Mouse (Mus musculus) embryo, embryonic 10 days (tissue): ENCODE data around the gene Dpp3.
"Not testable (repeated sequence)": the region's sequence is repeated elsewhere in the genome, so short reads cannot be mapped to it uniquely, and the experiment has no call there.

Experiments used
- DNase-seq: peaks from one replicate; pipeline ENCODE4 v3.0.0-alpha.2; 2015; ENCODE audit warnings: low spot score

The Dpp3 gene

GRCm38 (mm10) chr19:4927904-4928531 lies at the start of gene Dpp3:
Dpp3 (minus strand) TSS chr19:4928287.
- peak; percentile 99 for DNase-seq

DNA sequence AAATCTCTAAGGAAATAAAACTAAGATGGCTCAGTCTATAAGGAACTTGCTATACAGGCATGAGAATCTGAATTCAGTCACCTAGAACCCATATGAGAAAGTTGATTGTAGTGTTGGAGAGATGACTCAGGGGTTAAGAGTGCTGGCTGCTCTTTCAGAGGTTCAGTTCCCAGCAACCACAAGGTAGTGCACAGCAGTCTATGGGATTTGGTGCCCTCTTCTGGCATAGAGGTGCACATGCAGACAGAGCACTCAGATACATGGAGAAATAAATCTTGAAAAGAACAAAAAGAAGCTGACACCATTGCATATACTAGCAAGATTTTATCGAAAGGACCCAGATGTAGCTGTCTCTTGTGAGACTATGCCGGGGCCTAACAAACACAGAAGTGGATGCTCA lies 40.1 kb upstream of the Dpp3 start:
- peak; percentile 23 for DNase-seq

DNA sequence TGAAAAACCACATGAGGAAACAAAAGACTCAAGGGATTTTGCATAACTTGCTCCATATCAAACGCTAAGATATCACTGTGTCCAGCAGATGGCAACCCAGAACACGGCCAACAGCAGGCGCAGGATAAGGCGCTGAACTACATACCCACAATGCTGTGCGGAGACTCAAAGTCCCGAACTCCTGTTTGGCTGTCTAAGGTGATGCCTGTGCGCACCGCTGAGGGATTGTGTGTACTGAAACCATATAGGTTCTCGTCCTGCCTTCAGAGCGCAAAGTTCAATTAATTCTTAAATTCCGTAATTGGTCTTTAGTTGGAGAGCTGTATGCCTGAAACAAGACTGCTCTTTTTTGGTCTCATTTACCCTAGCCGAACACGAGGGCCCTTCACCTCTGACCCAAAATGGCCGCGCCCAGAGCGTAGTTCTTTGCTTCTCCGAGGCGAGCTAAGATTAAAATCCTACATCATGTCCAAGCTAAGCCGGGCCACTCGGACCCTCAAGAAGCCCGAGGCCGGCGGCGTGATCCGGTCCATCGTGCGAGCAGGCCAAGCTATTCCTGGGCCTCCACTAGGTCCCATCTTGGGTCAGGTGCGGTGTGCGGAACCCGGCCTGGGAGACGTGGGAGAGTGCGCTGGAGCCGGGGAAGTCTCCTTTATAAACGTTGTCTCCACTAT lies 34.0 kb upstream of the Dpp3 start, which contains the start of gene Mrpl11:
Gene Mrpl11 (plus strand): TSS at position 220 of the 674 bp plus-strand sequence.
- peak; percentile 98 for DNase-seq

GRCm38 (mm10) chr19:4948641-4949040 lies 20.6 kb upstream of the Dpp3 start:
- DNase-seq, result not testable (repeated sequence)

GRCm38 (mm10) chr19:4945540-4945939 lies 17.5 kb upstream of the Dpp3 start:
- DNase-seq, result no peak

GRCm38 (mm10) chr19:4943253-4943588 lies 15.1 kb upstream of the Dpp3 start:
- no peak for DNase-seq

GRCm38 (mm10) chr19:4942551-4943252 lies 14.6 kb upstream of the Dpp3 start, which contains the start of gene Peli3:
Peli3 (minus strand) TSS chr19:4943127.
- DNase-seq, result peak; percentile 76

- no peak for DNase-seq
These were observed 9.6 kb upstream of the Dpp3 start for GRCm38 (mm10) chr19:4937444-4938310.

DNA sequence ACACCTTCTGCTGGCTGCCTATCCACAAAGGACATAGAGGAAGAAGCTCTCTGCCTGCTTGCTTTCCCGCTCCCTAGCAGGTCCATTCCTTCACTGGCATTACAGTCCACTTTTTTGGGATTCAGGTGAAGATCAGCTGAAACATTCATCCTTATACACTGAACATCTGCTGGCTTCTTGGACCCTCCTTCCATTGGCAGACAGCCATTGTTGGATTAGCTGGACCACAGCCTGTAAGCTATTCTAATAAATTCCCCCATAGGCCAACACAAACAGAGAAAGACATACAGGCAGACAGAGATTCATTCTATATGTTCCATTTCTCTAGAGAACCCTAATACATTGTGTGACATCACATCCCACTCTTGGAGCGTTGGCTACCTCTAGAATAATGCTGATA lies 8.8 kb upstream of the Dpp3 start:
- DNase-seq, result no peak

DNA sequence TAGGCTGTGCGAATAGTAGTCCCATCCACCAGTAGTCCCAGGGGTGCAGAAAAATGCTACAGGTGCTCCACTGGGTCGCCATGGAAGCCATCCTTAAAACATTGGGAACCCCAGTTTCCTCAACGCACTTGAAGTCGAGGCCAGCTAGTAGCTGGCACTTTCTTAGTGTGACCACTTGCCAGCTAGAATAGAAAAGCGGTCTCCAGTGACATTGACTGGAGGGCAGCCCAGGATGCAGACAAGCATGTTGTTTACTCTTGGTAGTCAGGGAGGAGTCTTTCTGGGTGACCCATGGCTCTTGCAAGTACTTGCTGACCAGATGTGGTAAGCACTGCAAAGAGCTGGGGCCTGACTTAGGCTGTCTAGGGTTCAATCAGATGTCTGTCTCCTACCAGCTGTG lies 694 bp upstream of the Dpp3 start:
- no peak for DNase-seq

- no peak for DNase-seq
These were observed 2.8 kb downstream of the Dpp3 start for GRCm38 (mm10) chr19:4925121-4925860.

DNA sequence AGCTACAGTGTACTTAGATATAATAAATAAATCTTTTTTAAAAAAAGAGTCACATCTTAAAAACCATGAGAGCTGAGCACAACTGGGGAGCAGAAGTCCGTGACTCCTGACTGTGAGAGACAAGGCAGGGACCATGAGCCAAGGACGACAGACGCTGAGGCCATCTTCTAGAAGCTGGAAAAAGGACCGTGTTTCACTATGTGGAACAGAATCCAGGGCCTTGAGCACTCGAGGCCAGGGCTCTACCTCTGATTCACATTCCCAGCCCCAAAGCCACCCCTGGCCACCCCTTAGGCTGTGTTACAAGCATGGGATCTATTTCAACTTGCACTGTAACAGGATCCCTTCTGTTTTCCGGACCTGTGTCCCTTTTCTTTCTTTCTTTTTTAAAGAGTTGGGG lies 8.4 kb downstream of the Dpp3 start:
- DNase-seq, result no peak

GRCm38 (mm10) chr19:4916827-4917226 lies 11.3 kb downstream of the Dpp3 start:
- no peak for DNase-seq

DNA sequence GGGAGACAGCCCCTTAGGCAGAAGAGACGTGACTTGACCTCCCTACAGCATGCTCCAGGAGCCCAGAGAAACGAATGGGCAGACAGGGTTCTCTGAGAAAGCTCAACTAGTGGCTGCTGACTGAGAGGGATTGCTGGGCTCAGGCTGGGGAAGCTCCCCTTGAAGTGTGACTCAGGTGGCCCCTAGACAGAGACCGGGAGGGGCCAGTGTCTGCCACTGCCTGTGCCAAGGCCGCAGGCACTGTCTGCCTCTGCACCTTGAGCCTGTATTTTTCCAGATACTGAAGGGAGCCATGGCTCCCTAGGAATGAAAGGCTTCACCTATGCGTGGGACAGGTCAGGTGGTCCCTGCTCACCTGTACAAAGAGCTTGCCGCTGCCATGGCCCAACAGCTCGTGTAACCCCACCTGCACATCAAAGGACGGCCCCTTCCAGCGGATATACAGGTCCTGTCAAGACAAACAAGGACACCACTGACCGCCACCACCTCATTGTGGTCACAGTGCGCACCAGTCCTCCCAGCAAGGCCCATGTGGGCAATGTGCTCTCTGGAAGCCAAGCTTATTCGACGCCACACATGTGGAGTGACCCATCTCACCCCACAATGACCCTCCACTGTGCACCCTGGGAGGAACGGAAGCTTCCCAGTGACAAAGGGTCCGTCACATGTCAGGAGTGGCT lies 12.0 kb downstream of the Dpp3 start:
- no peak for DNase-seq

GRCm38 (mm10) chr19:4909376-4909775 lies 18.7 kb downstream of the Dpp3 start:
- DNase-seq, result no peak

- DNase-seq, result peak; percentile 42
These were observed 20.0 kb downstream of the Dpp3 start for GRCm38 (mm10) chr19:4908107-4908506.

- DNase-seq, result peak; percentile 83
These were observed 21.9 kb downstream of the Dpp3 start, which contains the start of gene Bbs1 for GRCm38 (mm10) chr19:4905979-4906794. Bbs1 (minus strand) TSS chr19:4906628.

- DNase-seq, result no peak
These were observed 28.2 kb downstream of the Dpp3 start for GRCm38 (mm10) chr19:4899888-4900287.

GRCm38 (mm10) chr19:4898972-4899371 lies 29.1 kb downstream of the Dpp3 start:
- no peak for DNase-seq
